Mouse (Mus musculus): ENCODE measurements around the gene Il1f8.
A peak's percentile ranks its signal among the peaks of the same experiment; 100 is the strongest.
"Not testable (repeated sequence)": the region's sequence is repeated elsewhere in the genome, so short reads cannot be mapped to it uniquely, and the experiment has no call there.

The Il1f8 gene

DNA sequence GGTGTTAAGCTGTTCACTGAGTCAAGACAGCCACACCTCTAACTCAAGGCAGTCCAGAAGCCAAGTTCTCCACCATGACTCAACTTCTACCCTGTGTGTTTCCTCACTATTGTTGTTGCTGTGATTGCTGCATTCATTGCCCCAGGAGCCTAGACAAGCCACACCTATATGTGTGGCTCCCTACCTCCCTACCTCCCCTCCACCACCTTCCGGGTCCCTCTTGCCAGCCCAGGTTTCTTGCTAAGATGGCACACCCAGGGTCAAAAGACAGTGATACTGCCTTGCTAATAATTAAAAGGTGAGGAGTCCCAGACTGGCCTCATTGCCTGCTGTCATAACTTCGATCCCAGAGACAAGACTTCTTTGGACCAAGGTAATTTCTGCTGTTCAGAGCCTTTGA lies at the start of gene Il1f8:
TSS of gene Il1f8 (plus strand) at position 301 of the 400 bp plus-strand sequence.
- no peak for DNase-seq

DNA sequence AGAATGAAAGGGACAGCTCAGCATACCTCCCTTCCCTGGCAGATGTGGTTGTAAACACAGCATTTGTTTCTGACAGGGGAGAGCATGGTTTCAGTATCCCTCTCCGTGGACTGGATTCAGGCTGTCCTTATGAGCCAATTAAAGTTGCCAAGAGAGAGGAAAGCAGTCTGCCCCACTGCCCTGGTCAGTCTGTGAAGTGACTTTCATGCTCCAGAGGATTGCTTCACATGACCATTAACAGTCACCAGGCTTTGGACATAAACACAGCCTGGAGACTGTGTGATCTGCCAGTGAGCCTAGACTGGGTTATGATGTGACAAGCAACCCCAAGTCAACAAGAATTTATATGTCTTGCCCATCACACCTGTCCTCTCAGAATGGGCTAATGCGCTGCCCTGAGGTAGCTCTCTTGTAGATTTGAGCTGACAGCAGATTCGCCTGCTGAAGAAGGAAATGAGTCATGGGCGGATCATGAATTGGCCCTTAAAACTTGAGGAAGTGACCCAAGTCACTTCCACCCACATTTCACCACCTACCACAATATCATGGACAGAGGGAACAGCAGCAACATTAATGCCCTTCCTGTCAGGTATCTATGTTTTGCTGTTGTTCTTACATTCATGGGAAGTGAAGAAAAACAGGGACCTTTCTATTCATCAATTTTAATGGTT lies 49.2 kb upstream of the Il1f8 start:
- no peak for DNase-seq

DNA sequence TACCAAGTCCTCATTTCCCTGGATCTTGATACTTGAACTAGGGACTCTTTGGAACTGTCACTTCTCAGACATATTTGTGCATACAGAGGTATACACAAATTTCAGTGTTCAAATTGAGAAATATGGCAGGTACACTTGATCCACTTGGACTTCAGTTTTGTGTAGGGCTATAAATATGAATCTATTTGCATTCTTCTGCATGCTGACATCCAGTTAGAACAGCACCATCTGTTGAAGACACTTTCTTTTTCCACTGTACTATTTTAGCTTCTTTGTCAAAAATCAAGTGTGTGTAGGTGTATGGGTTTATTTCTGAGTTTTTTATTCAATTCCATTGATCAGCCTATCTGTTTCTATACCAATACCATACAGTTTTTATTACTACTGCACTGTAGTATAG lies 43.9 kb upstream of the Il1f8 start:
- DNase-seq, result no peak

DNA sequence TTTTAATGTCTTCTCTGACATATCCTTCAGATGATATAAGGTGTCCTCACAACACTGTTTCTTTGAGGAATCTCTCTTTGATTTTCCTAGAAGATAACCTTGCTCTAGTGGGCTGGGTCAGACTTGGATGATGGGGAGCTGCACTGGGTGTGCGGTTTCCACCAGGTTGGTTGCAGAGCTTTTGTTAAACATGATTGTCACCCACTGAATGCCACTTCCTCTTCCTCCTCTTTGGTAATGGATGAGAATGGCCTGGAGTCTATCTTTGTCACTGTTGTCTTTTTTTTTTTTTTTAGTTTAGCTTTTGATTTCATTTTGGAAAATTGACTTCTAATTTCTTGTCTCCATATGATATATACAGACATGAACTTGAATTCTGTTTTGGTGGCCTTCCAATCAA lies 18.6 kb upstream of the Il1f8 start:
- DNase-seq, result no peak

DNA sequence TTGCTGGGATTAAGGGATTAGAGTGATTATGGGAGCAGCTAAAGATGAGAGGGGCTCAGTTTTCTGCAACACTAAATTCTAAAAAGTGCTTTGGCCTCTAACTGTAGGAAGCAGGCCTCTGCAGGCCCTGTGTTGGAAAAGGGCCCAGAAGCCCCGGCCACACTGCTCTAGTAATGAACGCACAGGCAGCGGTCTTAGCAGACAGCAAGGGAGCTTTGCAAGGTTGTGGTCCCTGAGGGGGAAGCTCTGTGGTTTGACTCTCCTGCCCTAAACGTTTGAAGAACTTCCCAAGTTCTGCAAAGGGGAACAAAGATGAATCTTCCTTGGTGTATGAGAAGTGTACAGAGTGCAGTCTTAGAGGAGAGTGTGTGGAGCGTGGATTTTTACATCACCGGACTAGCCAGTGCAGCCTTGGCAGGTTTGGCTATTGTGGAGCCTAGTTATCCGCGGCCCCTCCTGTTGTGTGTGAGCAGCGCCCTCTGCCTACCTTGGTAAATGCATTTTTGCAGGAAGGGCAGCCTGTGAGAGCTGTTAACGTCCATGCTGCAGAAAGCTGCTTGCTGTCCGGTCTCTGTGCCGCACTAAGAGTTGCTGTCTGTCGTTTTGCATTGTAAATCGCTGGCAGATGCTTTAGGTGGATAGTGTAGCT lies 28.8 kb downstream of the Il1f8 start:
- peak; percentile 1 for DNase-seq

DNA sequence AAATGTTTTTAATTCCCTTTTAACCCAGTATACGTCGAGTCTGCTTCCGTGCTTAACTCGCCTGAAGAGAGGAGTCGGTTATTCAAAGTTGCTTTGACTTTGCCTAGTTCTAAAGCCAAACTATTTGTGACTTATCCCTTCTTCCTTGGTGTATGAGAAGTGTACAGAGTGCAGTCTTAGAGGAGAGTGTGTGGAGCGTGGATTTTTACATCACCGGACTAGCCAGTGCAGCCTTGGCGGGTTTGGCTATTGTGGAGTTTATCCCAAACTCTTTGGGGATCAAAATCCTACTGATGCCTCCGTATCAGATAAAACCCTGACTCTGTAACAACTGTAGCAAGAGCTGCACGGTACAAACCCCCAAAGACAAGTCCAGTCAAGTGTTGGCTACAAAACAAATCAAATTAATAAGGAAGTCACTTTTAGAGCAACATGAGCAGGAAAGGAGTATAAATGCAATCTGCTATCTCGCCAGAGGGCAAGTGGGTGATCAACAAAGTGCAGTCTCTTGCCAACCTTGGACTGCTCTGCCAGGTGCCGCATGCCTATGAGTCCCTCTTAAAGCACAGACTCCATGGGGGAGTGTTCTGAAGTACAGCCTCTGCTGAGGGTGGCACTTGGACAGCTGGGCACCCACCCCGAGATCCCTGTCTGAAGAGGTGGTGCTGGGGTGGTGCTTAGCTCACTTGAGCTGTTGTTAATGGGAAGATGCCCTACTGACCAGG lies 29.6 kb downstream of the Il1f8 start:
- DNase-seq, result not testable (repeated sequence)

DNA sequence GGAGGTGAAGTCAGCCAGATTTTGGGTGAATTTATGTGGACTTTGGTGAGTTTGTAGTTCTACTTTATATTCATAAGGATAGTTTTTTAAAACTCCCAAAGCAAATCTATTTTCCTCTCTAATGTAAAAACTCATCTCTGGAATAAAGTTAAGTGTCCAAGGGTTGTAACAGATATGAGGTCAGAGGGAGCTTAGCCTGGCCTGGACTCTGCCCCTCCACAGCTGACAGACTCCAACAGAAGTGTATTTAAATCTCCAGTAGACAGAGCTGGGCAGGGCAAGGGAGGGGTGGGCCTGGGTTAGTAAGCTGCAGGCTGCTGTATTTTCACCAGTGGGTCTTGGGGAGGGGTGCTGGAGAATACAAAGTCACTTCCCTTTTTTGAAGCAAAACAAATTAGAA lies 31.1 kb downstream of the Il1f8 start:
- DNase-seq, result not testable (repeated sequence)

DNA sequence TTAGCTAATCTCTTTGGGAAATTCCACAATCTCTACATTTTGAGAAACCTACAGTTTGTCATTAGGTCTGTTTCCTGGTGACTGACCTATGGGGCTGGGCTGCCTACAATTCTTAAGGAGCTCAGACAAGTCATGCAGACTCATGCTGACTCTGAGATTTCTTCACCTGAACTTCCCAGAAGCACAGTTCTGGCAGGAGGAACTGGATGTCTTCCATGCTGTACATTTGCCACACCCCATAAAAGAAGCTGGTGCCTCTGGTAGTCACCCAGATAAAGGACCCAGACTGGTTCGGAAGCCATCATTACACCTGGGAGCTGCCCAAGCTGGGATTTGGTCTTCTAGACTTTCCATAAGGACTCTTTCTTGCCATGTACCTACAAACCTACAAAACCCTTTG lies 33.2 kb downstream of the Il1f8 start, which contains the start of gene Il1f9:
TSS of gene Il1f9 (plus strand) at position 301 of the 400 bp plus-strand sequence.
- DNase-seq, result no peak

DNA sequence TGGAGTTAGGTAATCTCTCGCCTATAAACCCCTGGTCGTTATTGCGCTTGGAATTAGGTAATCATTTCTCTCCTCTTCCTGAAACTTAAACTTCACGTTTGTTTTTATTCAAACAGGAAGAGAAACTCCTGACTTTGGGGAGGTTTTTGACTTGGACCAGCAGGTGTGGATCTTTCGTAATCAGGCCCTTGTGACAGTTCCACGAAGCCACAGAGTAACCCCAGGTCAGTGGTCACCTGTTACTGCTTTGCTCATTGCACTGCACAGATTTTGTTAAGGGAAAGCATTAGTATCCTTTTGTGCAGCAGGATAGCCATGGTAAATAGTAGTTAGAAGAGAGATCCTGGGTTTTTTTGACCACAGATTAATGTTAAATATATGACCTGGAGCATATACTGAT lies 34.6 kb downstream of the Il1f8 start:
- no peak for DNase-seq

DNA sequence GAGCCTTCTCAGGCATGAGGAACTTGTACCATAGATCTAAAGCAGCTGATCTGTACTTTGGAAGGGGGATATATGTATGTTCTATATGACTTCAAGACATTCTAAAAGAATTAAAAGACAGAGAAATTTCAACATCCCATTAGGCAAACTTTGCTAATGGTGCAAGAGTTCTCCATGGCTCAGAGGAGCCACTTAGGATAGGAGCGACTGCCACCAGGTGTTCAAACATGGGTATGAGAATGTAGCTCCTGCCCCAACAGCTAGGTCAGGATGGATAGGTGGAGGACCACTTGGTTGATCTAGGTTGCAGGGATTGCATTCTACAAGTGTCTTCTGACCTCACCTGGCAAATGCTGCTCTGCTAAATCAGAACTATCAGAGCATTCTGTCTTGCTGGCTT lies 35.2 kb downstream of the Il1f8 start:
- no peak for DNase-seq

Measured in cerebellum, adult 11 months (tissue).